Mouse (Mus musculus): ENCODE results near the gene Mrgpra6. TPM values are rescaled to one million over a fixed set of nuclear protein-coding genes. Genes with fewer than 3 reads are reported as not detected.

Gene Mrgpra6
- polyA plus RNA-seq, 1 experiment: not detected

DNA sequence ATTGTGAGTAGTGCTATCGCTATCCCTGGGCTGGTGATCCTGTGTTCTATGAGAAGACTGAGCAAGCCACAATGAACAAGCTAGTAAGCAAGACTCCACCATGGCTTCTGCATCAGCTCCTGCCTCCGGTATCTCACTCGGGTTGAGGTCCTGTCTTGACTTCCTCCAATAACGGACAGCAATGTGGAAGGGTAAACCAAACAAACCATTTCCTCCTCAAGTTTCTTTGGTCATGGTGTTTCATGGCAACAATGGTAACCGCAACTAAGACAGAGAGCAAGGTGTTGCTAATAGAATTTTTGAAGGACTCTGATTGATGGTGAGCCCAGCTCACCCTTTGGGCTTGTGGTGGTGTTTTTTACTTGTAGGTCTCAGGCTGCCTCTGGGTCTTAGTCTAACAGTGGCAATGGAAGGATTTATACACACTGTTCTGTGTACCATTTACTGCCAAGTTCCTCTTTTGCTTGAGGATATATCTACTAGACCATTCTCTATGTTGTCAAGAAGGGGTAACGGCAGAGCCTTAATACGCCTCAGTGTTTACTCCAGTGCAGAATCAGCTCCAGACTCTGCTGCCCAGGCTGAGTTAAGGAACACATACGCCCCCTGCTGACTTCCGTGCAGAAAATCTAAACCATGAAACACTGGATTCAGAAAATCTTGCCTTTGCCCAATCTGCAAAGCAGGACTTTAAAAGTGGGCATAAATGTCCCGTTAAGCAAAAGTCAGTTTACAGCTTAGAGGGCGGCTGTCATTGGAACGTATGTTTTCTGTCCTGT lies 58.5 kb downstream of the Mrgpra6 start:
- no peak overlapping the region for H3K27ac ChIP-seq (ENCODE audit: control insufficient read depth, insufficient read depth, low read length)
- no peaks in the 10 kb centered on the region for H3K36me3 ChIP-seq (ENCODE audit: control insufficient read depth, insufficient read depth, low read length)
- WGBS: 13% methylated on average over 12 of the region's 12 CpGs
- H3K4me1 ChIP-seq (replicated peaks; ENCODE audit: control insufficient read depth, insufficient read depth, low read length): no peaks in the 10 kb centered on the region
- no peak overlapping the region for H3K4me3 ChIP-seq (ENCODE audit: control insufficient read depth, insufficient read depth, low read length)
- DNase-seq: peak; percentile 24
- TF ChIP-seq CTCF (IDR thresholded peaks at IDR 0.05; ENCODE audit: borderline replicate concordance, control insufficient read depth, extremely low read depth, insufficient read depth, low read length, poor library complexity) (no peak), POLR2A (IDR thresholded peaks at IDR 0.05; ENCODE audit: control insufficient read depth, extremely low read depth, insufficient read depth, low read length, poor library complexity) (no peak)
- no peaks in the 10 kb centered on the region for H3K27me3 ChIP-seq (ENCODE audit: control insufficient read depth, insufficient read depth, low read length)

DNA sequence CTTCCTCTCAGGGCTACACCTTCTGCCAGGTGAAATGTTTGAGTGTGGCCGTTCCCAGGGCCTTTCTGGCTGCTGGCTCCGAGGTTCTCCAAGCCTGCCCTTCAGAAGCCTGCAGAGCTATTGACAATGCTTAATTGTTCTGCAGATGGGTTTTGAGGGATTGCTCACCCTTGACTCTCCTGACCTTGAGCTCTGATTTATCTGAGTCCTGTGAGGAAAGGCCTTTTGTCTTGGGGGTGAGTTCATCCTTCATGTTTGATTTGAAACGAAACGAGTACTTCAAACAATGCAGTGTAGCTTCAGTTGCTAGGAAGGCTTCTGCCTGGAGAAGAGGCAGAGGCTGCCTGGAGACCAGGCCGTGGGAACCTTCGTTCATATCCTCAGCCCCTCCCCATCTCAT lies 60.4 kb downstream of the Mrgpra6 start:
- DNase-seq: no peak
- no peaks in the 10 kb centered on the region for H3K4me1 ChIP-seq (replicated peaks; ENCODE audit: control insufficient read depth, insufficient read depth, low read length)
- H3K27me3 ChIP-seq (ENCODE audit: control insufficient read depth, insufficient read depth, low read length): no peaks in the 10 kb centered on the region
- H3K4me3 ChIP-seq (ENCODE audit: control insufficient read depth, insufficient read depth, low read length): no peak overlapping the region
- no peak overlapping the region for H3K27ac ChIP-seq (ENCODE audit: control insufficient read depth, insufficient read depth, low read length)
- 35% methylated on average over 6 of the region's 6 CpGs for WGBS
- no peaks in the 10 kb centered on the region for H3K36me3 ChIP-seq (ENCODE audit: control insufficient read depth, insufficient read depth, low read length)
- TF ChIP-seq POLR2A (IDR thresholded peaks at IDR 0.05; ENCODE audit: control insufficient read depth, extremely low read depth, insufficient read depth, low read length, poor library complexity) (no peak), CTCF (IDR thresholded peaks at IDR 0.05; ENCODE audit: borderline replicate concordance, control insufficient read depth, extremely low read depth, insufficient read depth, low read length, poor library complexity) (no peak)

DNA sequence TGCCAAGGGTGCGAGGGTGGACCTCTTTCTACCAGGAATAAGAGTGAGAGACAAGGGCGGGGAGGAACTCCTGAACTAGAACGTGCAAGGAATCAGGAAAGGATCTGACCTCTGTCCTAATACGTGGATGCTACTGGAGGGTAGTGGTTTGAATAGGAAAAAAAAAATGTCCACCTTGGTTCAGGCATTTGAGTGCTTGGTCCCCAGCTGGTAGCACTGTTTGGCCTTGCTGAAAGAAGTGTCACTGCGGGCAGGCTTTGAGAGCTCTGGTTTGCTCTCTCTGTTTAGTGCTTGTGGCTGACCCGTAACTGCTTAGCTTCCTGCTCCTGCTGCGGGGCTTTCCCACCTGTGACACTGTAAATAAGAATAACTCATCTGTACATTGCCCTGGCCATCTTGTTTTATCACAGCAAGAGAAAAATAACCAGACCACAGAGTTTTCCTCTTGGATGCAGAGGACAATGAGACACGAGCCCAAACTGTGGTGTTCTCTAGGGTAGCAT lies 64.8 kb downstream of the Mrgpra6 start:
- Histone ChIP-seq H3K4me3 (ENCODE audit: control insufficient read depth, insufficient read depth, low read length) (no peak overlapping the region), H3K27me3 (ENCODE audit: control insufficient read depth, insufficient read depth, low read length) (no peaks in the 10 kb centered on the region), H3K36me3 (ENCODE audit: control insufficient read depth, insufficient read depth, low read length) (no peaks in the 10 kb centered on the region), H3K27ac (ENCODE audit: control insufficient read depth, insufficient read depth, low read length) (no peak overlapping the region), H3K4me1 (replicated peaks; ENCODE audit: control insufficient read depth, insufficient read depth, low read length) (no peaks in the 10 kb centered on the region)
- no peak for DNase-seq
- no peak for TF ChIP-seq POLR2A (IDR thresholded peaks at IDR 0.05; ENCODE audit: control insufficient read depth, extremely low read depth, insufficient read depth, low read length, poor library complexity)
- no peak for TF ChIP-seq CTCF (IDR thresholded peaks at IDR 0.05; ENCODE audit: borderline replicate concordance, control insufficient read depth, extremely low read depth, insufficient read depth, low read length, poor library complexity)
- WGBS: 54% methylated on average over 8 of the region's 8 CpGs

Other genes starting within 250 kb of the Mrgpra6 start
- 4.0 and 4.3 TPM in 2 replicates for gene Uevld, start 246.4 kb downstream of the Mrgpra6 start, polyA plus RNA-seq (2012; rRNA removed)
- gene Gm9999, start 221.3 kb downstream of the Mrgpra6 start, polyA plus RNA-seq (2012; rRNA removed): 0.54 TPM in 1 of 2 replicates, not detected in the other
- gene Spty2d1, start 196.5 kb downstream of the Mrgpra6 start, polyA plus RNA-seq (2012; rRNA removed): 6.9 and 8.4 TPM in 2 replicates
- 51.3 and 66.5 TPM in 2 replicates for gene Tmem86a, start 154.3 kb downstream of the Mrgpra6 start, polyA plus RNA-seq (2012; rRNA removed)
- gene Ptpn5, start 71.2 kb downstream of the Mrgpra6 start, polyA plus RNA-seq (2012; rRNA removed): 1.3 and 2.2 TPM in 2 replicates
- 0.19 TPM in 1 of 2 replicates, not detected in the other for gene Mrgpra9, start 47.9 kb upstream of the Mrgpra6 start, polyA plus RNA-seq (2012; rRNA removed)
- gene Mrgpra1, start 149.3 kb upstream of the Mrgpra6 start, polyA plus RNA-seq (2012; rRNA removed): 0.15 and 0.22 TPM in 2 replicates
- 0.30 TPM in 1 of 2 replicates, not detected in the other for gene Mrgpra2a, start 247.2 kb upstream of the Mrgpra6 start, polyA plus RNA-seq (2012; rRNA removed)

Data from thymus, adult 2 months (tissue).